Mouse (Mus musculus): ENCODE measurements at regions not wholly inside any gene's neighbourhood (a gene's known extent, or its start where the extent isn't known, plus 50 kb on each side); places are given as distances from the start of the nearest gene placed in this dataset.

GRCm38 (mm10) chr3:131698070-131698750 lies 133.6 kb downstream of the Papss1 start:
- DNase-seq (ENCODE audit: low spot score), result no peak

- no peak for DNase-seq (ENCODE audit: low spot score)
Observed at GRCm38 (mm10) chr3:131703134-131703533, 138.6 kb downstream of the Papss1 start.

DNA sequence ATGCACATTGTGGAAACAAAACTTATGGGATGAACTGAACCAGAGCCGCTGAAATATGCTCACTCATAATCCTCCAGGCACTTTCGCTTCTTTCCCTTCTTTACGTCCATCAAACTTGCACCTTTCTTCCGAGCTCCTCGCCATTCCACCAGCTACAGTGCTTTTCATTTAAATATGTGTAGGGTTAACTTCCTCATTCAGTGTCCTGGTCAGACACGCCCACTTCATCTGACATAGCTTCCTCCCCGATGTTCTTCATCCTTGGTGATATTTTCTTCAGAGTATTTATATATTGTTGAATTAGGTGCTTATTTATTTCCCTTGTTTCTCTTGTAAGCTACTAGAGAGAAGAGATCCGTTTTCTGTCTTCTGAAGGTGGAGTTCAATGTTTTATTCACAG lies 149.0 kb downstream of the Papss1 start:
- DNase-seq (ENCODE audit: low spot score), result no peak

DNA sequence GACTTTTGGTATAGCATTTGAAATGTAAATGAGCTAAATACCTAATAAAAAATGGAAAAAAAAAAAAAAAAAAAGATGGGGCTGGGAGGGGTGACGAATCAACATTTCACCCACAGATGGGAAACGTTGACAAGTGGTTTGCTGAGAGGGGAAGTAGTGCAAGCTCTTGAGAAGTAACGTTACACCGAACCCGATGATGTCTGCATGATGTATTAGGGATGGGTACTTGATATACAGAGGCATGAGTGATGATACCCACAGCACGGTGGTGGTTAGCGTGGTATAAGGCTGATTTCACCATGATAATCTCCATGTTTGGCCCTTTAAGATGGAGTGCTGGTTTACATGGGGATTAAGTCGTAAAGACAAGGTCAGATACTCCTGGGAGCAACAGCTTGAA lies 154.2 kb downstream of the Papss1 start:
- no peak for DNase-seq (ENCODE audit: low spot score)

DNA sequence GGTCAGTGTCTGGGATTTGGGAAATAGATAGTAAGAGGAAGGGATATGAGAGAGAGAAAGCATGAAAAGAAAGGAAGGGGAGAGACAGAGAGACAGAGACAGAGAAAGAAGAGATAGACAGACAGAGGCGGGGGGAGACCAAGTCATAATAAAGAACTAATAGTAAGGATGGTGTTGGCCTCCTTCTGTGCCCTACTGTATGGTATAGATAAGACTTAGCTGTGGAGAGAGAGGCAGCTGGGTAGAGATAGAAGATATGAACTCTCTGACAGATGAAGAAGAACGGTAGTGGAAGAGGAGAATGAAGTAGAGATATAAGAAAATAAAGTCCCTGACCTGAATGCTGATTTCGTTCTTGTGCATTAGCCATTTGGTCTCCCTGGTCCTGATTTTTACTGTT lies 164.1 kb downstream of the Papss1 start:
- DNase-seq (ENCODE audit: low spot score), result no peak

DNA sequence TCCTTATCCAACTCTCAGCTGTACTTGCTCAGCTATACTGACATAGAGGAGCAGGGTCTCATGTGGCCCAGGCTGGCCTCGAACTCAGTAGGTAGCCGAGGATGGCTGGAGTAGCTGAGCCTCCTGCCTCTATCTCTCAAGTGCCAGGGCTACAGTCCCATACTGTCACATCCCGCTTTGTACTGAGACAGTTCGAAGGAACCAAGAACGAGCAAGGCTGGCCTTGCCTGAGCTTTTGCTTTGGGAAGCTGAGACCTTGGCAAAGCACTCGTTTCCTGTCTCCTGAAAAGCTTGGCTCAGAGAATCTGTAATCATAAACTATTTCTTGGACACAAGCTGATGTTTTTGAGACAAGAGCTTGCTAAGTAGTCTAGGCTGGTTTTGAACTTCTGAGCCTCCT lies 169.7 kb downstream of the Papss1 start:
- no peak for DNase-seq (ENCODE audit: low spot score)

DNA sequence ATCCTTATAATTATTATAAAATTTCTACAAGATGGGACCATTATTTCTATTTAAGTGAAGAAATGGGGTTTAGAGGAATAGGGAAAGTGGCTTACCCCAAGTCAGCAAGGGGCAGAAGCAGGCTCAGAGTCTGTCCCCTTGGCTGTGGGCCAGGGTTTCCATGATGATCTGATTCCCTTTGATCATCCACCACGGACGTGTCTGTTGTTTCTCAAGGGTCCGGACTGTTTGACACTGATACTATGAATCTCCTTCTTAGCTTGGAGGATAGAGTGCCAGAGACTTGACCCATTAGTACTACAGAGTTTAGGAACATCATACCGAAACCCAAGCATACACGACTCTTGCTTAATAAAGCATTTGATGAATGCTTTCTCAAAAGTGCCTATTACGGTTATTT lies 172.9 kb downstream of the Papss1 start:
- DNase-seq (ENCODE audit: low spot score), result no peak

DNA sequence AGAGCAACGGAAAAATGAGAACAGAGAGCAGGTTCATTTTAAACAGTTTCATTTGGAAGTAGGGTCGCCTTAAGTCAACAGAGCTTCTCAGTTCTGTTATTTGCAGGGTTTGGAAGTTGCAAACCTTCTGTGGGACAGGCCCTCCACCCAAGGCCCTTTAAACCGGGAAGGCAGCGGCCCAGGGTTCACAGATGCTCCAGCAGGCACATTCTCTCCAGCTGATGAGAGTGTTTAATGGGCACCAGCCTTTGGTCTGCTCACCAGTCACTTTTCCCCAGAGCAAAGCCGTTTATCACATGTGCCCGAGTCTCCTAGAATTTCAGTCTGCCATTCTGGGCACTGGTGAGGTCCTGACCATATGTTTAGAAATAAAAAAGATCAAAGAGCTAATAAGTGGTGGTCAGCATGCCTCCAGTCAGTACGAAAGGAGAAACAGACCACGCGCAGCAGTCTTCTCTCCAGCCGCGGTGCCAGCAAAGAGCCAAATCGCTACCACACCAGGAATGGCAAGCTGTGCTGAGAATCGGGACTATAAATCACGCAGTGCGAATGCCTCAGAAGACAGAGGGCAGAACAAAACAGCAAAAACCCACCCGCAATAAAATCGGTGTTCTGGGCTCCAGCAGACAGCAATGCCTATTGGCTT lies 173.5 kb downstream of the Papss1 start:
- DNase-seq (ENCODE audit: low spot score), result no peak

- no peak for DNase-seq (ENCODE audit: low spot score)
Observed at GRCm38 (mm10) chr3:131755537-131755936, 191.0 kb downstream of the Papss1 start.

DNA sequence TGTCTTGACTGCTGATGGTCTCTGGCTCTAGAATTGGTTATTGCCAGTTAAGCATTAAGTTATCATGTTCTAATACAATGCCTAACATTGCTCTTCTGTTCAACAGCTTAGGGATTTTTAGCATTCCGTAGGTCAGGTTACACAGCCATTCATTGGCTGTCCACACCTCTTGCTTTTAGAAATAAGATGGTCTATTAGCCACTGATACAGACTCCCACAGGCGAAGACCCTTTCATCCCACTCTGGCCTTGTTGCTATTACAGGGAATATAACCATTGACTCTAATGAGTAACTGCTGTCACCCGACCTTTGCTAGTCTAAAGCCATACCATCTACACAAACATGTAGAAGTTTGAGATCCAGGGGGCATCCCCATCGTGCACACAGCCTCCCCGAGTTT lies 191.6 kb downstream of the Papss1 start:
- no peak for DNase-seq (ENCODE audit: low spot score)

DNA sequence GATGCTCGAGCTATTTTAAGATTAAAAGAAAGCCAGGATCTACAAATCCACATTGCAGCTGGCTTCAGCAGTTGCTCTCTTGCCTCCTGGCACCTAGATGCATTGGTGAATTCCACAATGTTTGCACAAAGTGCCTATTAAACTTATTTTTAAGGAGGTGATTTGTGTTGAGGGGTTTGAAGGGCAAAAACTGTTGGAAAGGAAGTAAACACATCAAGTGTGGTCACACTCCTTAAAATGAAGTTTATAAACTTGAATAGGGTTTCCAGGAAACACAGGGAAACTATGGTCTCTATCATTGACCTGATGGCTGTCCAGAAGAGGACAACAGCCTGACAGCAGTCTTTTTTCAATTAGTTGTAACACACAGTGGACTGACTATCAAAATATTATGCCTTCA lies 205.4 kb downstream of the Papss1 start:
- no peak for DNase-seq (ENCODE audit: low spot score)

DNA sequence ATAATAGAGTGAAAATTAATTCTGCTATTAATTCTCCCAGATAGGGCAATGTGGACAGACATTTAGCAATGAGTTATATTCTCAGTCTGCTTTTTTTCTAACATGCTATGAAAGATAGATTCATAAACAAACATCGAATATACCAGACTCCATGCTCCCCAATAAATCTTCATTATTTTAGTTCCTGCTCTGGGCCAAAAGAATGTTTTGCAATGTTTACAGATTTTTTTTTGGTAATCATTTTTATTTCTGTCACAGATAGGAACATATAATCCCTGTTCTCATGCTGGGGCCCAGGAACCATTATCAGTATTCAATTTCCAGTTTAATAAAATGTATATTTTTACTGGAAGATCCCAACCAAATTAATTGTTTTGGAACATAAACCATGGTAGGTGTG lies 205.9 kb downstream of the Papss1 start:
- DNase-seq (ENCODE audit: low spot score), result no peak

DNA sequence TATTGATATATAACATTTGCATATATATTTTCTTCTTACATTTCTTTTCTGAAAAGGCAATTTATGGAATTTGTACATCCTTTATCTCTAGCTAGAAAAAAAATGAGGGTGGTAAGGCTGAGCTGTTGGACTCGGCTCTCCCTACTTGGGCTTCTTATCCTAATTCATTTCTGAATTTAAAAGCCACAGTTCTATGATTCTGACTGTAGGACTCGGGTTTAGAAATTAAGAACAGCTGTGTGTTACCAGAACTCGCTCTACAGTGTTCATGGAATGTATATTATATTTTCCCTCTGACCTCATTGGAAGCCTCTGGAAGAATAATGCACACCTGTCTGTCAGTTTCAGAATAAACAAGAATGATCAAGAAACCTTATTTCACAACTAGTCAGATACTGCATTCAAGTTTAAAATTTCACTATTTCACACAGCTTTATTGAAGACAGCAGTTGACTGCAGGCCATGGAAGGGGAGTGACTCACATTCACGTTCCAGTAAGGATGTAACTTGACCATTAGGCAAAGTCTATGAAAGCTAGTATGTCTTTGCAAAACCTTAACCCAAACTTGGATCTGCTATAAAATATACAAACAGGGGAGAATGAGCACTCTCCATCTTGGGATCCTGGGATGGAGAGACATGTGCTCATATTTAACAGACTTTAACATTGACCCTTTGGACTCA lies 207.4 kb downstream of the Papss1 start:
- no peak for DNase-seq (ENCODE audit: low spot score)

DNA sequence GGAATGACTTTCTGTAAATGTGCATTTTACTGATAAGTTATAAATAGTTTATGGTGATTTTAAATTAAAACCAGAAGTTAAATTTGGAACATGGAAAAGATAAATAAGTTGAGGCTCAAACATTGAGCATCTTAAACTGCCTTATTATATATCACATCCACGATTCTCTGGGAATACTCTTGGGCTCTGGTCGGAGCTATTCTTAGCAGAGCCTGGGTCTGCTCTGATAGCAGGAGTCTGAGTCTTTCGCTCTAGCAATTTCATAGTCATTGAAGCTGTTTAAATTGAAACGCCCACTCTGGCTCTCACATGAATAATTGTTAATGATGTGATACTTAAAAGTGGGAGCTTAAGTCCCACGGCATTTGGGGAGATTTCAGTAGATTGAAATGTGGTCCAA lies 208.0 kb downstream of the Papss1 start:
- no peak for DNase-seq (ENCODE audit: low spot score)

DNA sequence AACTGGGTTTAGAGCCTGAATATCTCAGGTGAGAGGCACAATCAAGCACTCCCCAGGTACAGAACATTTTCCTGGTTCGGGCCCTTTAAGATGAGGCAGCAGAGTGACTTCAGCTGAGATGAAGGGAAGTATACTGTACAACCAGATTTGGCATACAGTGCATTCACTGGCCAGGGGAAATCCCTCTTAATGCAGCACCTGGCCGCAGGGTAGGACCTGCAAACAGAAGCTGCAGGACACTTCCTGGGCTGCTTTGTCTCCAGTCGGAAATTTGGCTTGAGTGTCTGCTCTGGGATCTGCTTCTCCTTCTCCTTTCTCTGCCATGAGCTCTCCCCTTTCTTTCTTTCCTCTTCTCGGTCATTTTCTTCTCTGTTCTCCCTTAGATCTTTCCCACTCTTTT lies 210.9 kb downstream of the Papss1 start:
- DNase-seq (ENCODE audit: low spot score), result no peak

- DNase-seq (ENCODE audit: low spot score), result no peak
Observed at GRCm38 (mm10) chr3:131776650-131777049, 212.1 kb downstream of the Papss1 start.

DNA sequence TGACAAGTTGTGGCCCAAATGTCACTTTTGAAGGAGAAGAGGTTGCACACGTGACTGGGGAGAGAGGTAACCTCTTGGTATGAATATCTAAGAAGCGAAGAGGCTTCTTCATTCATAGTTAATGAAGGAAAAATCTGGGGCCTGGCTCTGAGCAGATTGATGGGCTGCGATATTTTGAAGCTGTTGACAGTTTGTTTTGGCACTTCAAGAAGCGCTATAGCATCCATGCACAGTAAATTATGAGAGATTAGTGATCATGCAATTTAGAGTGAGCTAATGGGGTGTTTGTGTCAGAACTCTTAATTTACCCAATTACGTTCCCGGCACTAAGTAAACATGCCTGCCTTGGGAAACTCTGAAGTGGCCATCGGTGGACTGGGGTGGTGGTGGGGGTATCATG lies 215.2 kb downstream of the Papss1 start:
- no peak for DNase-seq (ENCODE audit: low spot score)

DNA sequence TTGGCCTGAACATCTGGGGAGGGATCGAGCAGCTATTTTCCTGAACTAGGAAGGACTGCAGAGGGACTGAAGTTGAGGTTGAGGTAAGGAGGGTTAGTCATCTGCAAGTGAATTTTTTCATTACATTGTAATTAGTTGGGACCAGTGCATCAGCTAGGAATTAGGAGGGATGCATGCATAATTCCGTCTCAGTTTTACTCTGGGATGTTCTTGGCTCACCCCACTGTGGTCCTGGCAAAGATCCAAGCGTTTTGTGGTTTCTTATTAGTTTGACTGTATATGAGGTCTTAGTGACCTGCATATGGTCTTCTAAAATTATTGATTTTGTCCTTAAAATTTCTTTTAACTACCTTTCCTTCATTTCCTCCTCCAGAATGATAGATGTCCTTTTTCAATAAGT lies 221.0 kb downstream of the Papss1 start:
- no peak for DNase-seq (ENCODE audit: low spot score)

- DNase-seq (ENCODE audit: low spot score), result no peak
Observed at GRCm38 (mm10) chr3:131788321-131788720, 223.8 kb downstream of the Papss1 start.

GRCm38 (mm10) chr3:131789177-131789576 lies 224.6 kb downstream of the Papss1 start:
- DNase-seq (ENCODE audit: low spot score), result no peak

GRCm38 (mm10) chr3:131794056-131794455 lies 229.5 kb downstream of the Papss1 start:
- DNase-seq (ENCODE audit: low spot score), result no peak

- no peak for DNase-seq (ENCODE audit: low spot score)
Observed at GRCm38 (mm10) chr3:131795108-131796005, 230.8 kb downstream of the Papss1 start.

All from urinary bladder, postnatal 25 days (tissue).